Mouse (Mus musculus) ES-Bruce4 (cell line): ENCODE data around the gene Stk17b.
"Not testable (repeated sequence)": the region's sequence is repeated elsewhere in the genome, so short reads cannot be mapped to it uniquely, and the experiment has no call there.

ENCODE experiments used
- CTCF ChIP-seq: IDR thresholded peaks from one replicate; pipeline ENCODE4 v1.8.1; 2011; ENCODE audit warnings: low read depth, low read length
- POLR2A ChIP-seq: IDR thresholded peaks from one replicate; pipeline ENCODE4 v1.8.1; 2011; ENCODE audit warnings: low read length; ENCODE audit not compliant: insufficient read depth

- TF ChIP-seq CTCF, POLR2A: not testable (repeated sequence)
Measured at GRCm38 (mm10) chr1:53740077-53740776, 44.8 kb downstream of the Stk17b start.
